Mouse (Mus musculus): ENCODE results near the gene Tmc7. TPM values are rescaled to one million over a fixed set of nuclear protein-coding genes. Genes with fewer than 3 reads are reported as not detected.

Tmc7 gene
- total and polyA plus RNA-seq, 3 experiments, result 3.2 to 6.9 (median 6.4) TPM

DNA sequence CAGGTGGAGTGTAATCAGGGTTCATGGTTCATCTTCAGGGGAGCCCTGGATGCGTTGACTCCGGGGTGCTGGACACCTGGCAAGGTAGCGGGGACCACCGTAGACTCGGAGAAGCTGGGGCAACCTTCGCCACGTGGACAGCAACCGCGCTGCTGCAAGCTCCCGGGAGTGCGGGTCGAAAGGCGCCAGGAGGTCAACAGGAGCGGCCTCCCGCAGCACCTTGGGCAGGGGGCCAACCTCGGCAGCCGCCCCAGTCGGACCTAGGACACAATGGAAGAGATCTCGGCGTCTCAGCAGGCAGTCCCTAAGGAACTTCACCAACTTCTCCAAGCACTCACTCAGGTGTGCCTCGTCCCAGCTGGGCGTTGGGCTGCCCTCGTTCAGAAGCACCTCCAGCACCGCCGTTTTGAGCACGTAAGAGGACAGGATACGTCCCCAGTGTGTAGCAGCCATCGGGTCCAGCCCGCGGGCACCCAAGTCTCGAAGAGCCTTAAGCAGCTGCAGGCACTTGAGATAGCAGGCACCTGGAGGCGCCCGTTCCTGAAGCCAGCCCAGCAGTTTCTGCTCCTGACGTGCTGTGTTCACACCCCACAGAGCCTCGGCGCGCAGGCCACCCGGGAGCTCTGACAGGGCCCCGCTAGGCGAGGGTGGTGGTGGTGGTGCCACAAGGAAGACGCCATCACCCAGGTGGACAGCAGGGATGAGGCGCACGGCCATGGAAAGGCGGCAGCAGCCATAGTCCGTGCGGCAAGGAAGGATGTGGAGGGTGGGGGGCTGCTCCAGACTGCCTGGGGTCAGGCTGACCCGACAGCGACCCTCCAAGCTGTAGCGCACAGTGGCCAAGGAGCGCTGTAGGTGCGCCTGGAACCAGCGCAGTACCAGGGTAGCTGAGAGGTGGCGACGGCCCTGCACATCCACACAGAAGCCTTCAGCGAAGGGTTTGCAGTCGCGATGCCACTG, 94.5 kb downstream of the Tmc7 start:
- intact Hi-C loops (cut with DNase I), result loop anchor here (2.0 kb wide), 1 partner anchor 21 kb away; no protein-coding TSS in a partner anchor
- H3K27ac ChIP-seq, result peak overlapping the region; percentile 99
- peaks cover 32% of the 10 kb centered on the region for H3K36me3 ChIP-seq (ENCODE audit: control insufficient read depth, insufficient read depth, low read length)
- H3K4me1 ChIP-seq (ENCODE audit: control insufficient read depth, insufficient read depth, low read length), result peaks cover 13% of the 10 kb centered on the region
- TF ChIP-seq CTCF (IDR thresholded peaks at IDR 0.05) (no peak), EP300 (IDR thresholded peaks at IDR 0.05; ENCODE audit: insufficient read depth, low read depth, low read length) (no peak), POLR2A (IDR thresholded peaks at IDR 0.05; ENCODE audit: insufficient read depth, low read depth, low read length) (no peak)
- H3K27me3 ChIP-seq (ENCODE audit: control insufficient read depth, insufficient read depth, low read length), result no peaks in the 10 kb centered on the region
- H3K4me3 ChIP-seq, result peak overlapping the region; percentile 88
- peak overlapping the region; percentile 99 for H3K9ac ChIP-seq (ENCODE audit: low read depth, low read length)
- H3K79me2 ChIP-seq (replicated peaks; ENCODE audit: control insufficient read depth, insufficient read depth, low read length), result peaks cover 2% of the 10 kb centered on the region; the same call in 1 of the 2 replicates
- DNase-seq, result peak; percentile 32 to 63
- 27% methylated on average over 55 of the region's 57 CpGs for WGBS

DNA sequence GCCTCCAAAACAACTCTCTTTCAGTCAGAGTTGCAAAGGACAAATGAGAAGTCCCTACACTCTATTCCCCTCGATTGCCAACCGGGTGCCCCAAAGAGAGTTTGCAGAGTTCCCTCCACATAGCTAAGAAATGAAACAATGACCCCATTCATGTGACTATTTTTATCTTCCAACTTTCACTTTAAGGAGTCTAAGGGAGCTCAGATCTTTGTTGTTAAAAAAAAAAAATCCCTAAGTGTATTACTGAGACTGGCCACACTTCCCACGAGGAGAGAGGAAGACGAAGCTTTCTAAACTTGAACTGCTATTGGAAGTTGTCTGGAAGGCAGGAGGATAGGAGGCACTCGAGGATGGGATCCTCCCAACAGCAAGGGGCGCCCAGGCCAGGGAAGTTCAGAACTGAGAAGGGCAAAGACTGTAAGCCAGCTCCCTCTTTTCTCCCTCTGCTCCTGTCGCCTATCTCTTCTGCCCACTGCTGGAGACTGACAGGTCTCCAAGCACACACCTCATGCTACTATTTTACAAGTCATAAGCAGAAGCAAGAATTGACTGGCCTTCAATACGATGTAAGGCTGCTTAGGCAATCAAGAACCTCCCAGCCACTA, 96.4 kb downstream of the Tmc7 start:
- Histone ChIP-seq H3K9ac (ENCODE audit: low read depth, low read length) (peak overlapping the region; percentile 59), H3K4me3 (peak overlapping the region; percentile 88), H3K4me1 (ENCODE audit: control insufficient read depth, insufficient read depth, low read length) (peaks cover 13% of the 10 kb centered on the region), H3K27ac (peak overlapping the region; percentile 99), H3K79me2 (replicated peaks; ENCODE audit: control insufficient read depth, insufficient read depth, low read length) (peaks cover 2% of the 10 kb centered on the region; the same call in 1 of the 2 replicates), H3K36me3 (ENCODE audit: control insufficient read depth, insufficient read depth, low read length) (peaks cover 32% of the 10 kb centered on the region), H3K27me3 (ENCODE audit: control insufficient read depth, insufficient read depth, low read length) (no peaks in the 10 kb centered on the region)
- intact Hi-C loops (cut with DNase I), result no loop called here
- 22% methylated on average over 8 of the region's 8 CpGs for WGBS
- peak in 1 of 2 experiments; percentile 52 for DNase-seq
- TF ChIP-seq POLR2A (IDR thresholded peaks at IDR 0.05; ENCODE audit: insufficient read depth, low read depth, low read length) (no peak), EP300 (IDR thresholded peaks at IDR 0.05; ENCODE audit: insufficient read depth, low read depth, low read length) (no peak), CTCF (IDR thresholded peaks at IDR 0.05) (peak; percentile 40)

DNA sequence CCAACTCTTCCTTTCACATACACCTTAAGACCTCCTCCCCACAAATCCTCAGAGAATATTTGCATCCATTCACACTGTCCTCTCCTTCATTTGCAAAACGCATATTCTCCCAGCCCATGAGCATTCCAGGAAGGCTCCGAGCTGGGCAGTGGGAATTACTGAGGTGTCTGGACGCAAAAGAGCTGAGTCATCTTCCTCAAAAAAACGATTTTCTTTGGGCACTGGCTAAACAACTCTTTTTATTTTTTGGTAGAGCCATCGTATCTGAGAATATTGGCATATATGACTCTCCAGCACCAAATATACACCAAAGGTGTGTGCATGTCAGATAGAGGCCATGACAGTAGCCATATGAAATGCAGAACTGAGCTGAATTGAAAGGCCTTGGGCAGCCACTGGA, 97.6 kb downstream of the Tmc7 start:
- Histone ChIP-seq H3K36me3 (ENCODE audit: control insufficient read depth, insufficient read depth, low read length) (peaks cover 32% of the 10 kb centered on the region), H3K79me2 (replicated peaks; ENCODE audit: control insufficient read depth, insufficient read depth, low read length) (peaks cover 2% of the 10 kb centered on the region; the same call in 1 of the 2 replicates), H3K27ac (no peak overlapping the region; the same call in 1 of the 2 replicates), H3K4me3 (0 out of 2 replicates have a peak overlapping the region, but pooled peaks have one; percentile 17), H3K9ac (ENCODE audit: low read depth, low read length) (no peak overlapping the region), H3K4me1 (ENCODE audit: control insufficient read depth, insufficient read depth, low read length) (peaks cover 18% of the 10 kb centered on the region), H3K27me3 (ENCODE audit: control insufficient read depth, insufficient read depth, low read length) (no peaks in the 10 kb centered on the region)
- DNase-seq, result no peak
- 36% methylated on average over 5 of the region's 5 CpGs for WGBS
- intact Hi-C loops (cut with DNase I), result no loop called here
- TF ChIP-seq POLR2A (IDR thresholded peaks at IDR 0.05; ENCODE audit: insufficient read depth, low read depth, low read length), result no peak
- TF ChIP-seq EP300 (IDR thresholded peaks at IDR 0.05; ENCODE audit: insufficient read depth, low read depth, low read length), result no peak
- TF ChIP-seq CTCF (IDR thresholded peaks at IDR 0.05), result no peak

Other genes starting within 250 kb of the Tmc7 start
- 1 to 10 TPM; 1.0 to 1.4 TPM for gene Syt17, start 136.5 kb downstream of the Tmc7 start, total RNA-seq (2021)
- 1.8 and 3.2 TPM in 2 replicates for gene Syt17, start 136.5 kb downstream of the Tmc7 start, polyA plus RNA-seq (2012; rRNA removed)
- 10 to 100 TPM; 19.0 to 23.3 TPM for gene Itpripl2, start 92.8 kb downstream of the Tmc7 start, total RNA-seq (2021)
- 7.9 and 12.1 TPM in 2 replicates for gene Itpripl2, start 92.8 kb downstream of the Tmc7 start, polyA plus RNA-seq (2012; rRNA removed)
- gene Coq7, start 51.4 kb downstream of the Tmc7 start, total RNA-seq (2021), result 100 to 1,000 TPM; 110 to 128 TPM
- 151 TPM in 2 replicates for gene Coq7, start 51.4 kb downstream of the Tmc7 start, polyA plus RNA-seq (2012; rRNA removed)
- gene Tmc5, start 12.6 kb upstream of the Tmc7 start, total RNA-seq (2021), result under 1 TPM; 0.10 to 0.34 TPM
- gene Tmc5, start 12.6 kb upstream of the Tmc7 start, polyA plus RNA-seq (2012; rRNA removed), result 0.72 and 0.73 TPM in 2 replicates
- gene Gde1, start 121.0 kb upstream of the Tmc7 start, total RNA-seq (2021), result 10 to 100 TPM; 30.2 to 34.5 TPM
- 54.9 and 62.8 TPM in 2 replicates for gene Gde1, start 121.0 kb upstream of the Tmc7 start, polyA plus RNA-seq (2012; rRNA removed)
- gene Ccp110, start 127.8 kb upstream of the Tmc7 start, total RNA-seq (2021), result 1 to 10 TPM; 1.5 to 1.6 TPM
- gene Ccp110, start 127.8 kb upstream of the Tmc7 start, polyA plus RNA-seq (2012; rRNA removed), result 1.4 and 2.0 TPM in 2 replicates
- gene Vps35l, start 155.5 kb upstream of the Tmc7 start, total RNA-seq (2021), result 10 to 100 TPM; 21.0 to 21.7 TPM
- 26.5 and 30.2 TPM in 2 replicates for gene Vps35l, start 155.5 kb upstream of the Tmc7 start, polyA plus RNA-seq (2012; rRNA removed)

All from heart, adult 2 months (tissue).